Mouse (Mus musculus) lung, adult 18-20 months (tissue): ENCODE data around the gene Zfp444.

Experiments
- DNase-seq, 2 experiments: peaks; one replicate each; pipeline ENCODE4 v3.0.0; 2022; ENCODE audit warnings: mixed read lengths in 2 of 2

Zfp444 gene

DNA sequence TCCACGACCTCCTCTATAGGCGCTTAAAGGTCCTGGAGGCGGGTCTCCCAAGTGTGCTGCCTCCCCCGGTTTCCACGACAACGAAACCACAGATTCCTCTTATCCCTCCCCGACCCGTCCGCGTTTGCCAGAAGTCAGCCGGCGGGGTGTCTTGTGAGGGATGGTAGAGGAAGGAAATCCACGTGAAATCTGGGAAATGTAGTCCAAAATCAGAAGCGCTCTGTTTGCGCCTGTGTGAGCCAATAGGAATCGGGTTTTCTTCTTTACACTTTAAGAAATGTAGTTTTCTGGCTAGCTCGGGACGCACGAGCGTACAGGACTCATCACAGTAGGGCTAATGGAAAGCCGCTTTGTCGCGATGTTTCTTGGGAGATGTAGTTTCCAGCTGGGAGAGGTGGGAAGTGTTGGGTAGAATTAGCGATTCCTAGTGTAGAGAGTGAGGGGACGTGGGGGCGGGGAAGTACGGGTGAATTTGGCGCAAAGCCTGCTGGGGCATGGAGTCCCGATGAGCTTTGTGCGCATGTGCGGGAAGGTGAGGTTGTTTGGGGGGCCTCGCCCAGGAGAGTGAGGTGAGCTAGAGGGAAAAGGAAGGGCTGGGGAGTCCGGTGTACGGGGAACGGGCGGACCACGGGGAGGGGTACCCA, at the start of gene Zfp444:
Zfp444 (plus strand) TSS at position 221 of the 644 bp plus-strand sequence.
- DNase-seq: peak; percentile 99

DNA sequence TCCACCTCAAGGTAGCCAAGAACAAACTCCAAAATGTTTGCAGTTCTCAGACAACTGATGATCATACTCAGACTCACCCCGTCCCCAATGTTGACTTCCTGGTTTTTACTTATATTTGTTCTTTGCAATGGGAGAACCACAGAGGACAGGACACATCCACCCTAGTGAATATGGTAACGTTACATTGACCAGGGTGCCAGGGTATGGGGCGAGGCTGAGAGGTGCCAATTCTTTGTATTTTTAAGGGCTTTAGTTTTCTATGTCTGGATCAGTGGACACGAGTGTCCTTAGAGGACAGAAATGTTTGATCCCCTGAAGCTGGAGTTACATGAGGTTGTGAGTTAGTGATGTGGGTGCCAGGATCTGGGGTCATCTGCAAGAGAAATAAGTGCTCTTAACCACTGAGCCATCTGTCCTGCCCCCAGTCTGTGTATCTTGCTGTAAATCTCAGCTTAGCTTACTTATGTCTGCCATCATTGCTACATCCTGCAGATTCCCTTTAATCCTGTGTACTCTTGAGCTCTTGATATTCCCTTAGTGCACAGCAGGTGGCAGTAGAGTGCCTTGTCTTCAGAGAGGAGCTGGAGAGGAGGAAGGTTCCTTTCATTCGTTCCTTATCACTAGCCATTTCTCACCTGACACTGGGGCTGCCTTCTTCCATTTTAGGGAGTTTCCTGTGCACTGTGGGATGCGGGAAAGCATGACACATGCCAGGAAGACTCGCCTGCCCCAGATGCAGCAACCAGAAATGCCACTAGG, 45.2 kb upstream of the Zfp444 start:
- peak; percentile 79 to 84 for DNase-seq

DNA sequence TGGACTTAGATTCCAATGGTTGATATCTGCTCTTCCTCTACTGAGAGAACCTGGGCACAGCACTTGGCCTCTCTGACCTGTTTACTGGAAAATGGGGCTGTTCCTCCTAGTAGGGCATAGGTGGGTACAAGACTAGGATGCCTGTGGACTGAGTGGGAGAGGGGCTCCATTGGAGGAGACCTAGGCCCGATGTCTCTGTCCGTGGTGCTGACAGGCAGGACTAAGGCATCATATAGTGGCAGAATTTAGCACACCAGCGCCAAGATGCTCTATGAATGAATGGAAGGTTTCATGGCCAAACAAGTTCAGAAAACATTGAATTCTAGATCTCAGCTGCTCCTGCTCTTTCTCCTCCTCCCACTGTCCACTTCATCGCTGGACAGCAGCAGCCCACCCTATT, 41.7 kb upstream of the Zfp444 start:
- no peak for DNase-seq

DNA sequence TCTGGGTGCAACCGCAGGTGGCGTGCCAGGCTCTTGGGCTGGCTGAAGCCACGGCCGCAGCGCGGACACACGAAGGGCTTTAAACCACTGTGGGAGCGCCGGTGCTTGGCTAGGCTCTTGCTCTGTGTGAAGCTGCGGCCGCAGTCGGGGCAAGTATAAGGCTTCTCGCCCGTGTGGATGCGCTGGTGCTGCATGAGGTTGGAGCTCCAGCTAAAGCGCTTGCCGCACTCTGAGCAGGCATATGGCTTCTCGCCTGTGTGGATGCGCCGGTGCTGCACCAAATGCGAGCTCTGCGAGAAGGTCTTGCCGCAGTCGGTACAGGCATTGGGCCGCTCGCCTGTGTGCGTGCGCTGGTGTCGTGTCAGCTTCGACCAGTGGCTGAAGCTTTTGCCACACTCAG, 39.4 kb upstream of the Zfp444 start:
- no peak for DNase-seq

DNA sequence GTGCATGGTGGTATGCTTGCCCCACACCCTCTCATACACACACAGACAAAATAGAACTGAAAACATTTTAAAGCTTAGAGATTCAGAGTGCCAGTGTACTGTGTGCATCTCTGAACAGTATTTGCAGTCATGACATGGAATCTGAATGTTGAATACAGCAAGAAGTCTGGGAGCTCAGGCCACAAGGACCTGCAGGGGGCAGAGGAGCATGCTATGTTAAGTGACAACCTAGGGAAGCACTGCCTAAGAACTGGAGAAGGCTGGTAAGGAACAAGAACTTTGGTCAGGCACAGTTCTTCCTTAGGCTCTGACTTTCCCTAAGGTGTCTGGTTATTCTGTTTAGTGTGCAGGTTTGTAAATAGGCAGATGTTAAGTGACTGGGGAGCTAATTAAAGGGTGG, 35.5 kb upstream of the Zfp444 start:
- no peak for DNase-seq

DNA sequence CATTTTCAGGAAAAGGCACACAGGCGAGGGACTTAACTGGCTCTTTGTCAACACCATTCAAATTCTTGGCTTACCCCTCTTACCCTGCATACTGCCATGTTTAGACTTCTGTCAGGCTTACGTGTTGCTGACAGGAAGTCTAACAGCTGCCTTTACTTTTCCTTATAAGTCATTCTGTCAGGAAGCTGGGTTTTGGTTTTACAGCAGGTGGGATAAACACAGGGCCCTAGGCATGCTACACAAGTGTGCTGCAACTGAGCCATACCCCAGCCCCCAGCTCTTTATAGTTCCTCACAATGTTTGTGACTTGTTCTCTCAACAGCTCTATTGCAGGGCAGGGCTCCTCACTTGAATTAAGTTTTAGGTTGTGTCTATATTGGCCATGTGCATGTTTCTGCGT, 32.7 kb upstream of the Zfp444 start:
- DNase-seq: no peak

DNA sequence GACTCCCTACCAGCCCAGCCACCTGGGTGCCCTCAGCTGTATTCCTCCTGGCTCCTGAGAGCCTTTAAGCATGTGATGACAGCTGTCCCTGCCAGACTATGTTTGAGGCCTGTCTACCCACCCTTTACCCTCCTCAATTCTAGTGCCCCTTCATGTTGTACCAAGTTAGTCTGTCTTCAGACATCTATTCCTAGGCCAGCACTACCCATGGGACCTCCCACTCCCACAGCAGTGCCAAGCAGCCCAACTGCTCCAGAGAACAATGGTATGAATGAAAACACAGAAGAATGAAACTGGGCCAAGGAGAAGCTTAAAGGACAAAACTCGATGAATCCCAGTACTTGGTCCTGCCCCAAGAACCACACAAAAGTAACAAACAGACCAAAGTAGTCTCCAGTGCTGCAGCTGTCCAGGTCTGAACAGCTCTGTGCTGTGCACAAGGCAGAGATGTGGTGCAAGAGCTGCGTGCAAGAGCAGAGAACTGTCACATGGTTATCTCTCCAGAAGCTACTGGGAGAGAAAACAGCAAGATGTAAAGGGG, 28.0 kb upstream of the Zfp444 start:
- DNase-seq: no peak

DNA sequence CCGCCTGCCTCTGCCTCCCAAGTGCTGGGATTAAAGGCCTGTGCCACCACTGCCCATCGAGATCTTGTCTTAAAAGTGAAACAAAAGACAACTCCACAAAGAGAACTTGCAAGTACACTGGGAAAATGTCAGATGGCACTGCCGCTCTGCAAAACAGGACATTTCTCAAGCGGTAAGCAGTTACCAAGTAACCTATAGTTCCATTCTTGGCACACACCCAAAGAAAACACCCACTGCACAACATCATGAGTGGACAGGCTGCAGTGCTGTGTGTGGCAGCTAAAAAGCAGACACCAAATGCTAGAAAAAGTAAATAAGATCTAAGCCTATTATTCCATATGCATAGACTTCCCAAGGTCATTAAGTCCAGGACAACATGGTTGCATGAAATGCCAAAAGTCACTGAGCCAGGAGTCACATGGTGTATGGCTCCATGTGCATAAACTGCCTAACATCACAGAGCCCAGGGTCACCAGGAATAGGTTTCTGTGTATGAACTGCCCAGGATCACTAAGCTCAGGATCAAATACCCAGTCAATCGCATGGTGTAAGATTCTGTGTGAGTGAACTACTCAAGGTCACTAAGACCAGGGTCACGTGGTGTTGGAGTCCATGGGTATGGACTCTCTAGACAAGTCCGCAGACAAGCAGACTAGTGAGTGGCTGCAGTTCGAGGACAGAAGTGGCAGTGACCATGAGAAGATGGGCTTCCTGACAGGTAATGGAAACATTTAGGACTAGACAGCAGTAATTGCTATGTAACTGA, 26.4 kb upstream of the Zfp444 start:
- DNase-seq: no peak

DNA sequence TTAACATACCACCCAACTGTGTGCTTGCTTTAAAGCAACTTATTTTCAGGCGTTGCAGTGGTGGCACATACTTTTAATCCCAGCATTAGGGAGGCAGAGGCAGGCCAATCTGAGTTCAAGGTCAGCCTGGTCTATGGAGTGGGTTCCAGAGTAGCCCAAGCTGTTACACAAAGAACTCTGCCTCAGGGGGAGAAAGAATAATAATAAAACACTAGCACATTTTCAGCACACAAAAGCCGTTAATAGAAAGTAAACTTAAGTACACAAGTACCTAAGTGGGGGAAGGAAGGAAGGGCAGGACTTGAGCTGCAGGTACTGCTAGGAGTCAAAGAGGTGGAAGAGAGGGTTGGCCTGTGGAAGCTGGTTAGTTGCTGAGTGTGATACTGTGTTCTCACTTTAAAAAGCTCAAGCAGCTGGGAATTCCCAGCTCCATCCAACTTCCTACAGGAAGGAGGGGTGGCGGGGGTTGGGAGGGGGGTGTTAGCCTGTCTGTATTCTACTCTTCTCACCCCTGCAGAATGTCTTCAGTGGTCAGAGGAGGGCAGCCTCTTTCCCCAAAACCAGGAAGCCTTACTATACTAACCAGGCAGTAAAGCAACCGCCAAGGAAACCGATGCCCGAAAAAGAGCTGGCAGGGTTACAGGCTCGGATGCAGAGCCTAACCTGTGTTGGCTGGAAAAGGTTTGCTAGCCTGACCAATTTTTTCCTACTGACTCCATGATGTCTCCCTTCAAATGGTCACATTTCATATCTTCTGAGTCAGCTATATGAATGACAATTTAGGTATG, 25.6 kb upstream of the Zfp444 start:
- DNase-seq: no peak

DNA sequence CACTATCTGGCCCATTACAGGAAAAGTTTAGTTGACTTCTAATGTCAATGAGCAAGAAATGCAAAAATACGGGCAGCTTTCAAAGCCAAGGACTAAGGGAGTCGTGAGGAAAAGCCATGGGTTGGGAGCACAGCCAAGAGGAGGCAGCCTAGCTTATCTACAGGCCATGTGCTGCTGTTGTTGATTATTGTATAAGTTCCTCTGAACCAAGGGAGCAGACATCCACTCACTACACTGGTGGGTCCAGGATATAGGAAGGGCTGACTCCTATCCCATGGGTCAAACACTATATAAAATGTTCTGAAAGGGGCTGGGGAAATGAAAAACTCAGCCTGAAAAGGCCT, 25.1 kb upstream of the Zfp444 start:
- no peak for DNase-seq

DNA sequence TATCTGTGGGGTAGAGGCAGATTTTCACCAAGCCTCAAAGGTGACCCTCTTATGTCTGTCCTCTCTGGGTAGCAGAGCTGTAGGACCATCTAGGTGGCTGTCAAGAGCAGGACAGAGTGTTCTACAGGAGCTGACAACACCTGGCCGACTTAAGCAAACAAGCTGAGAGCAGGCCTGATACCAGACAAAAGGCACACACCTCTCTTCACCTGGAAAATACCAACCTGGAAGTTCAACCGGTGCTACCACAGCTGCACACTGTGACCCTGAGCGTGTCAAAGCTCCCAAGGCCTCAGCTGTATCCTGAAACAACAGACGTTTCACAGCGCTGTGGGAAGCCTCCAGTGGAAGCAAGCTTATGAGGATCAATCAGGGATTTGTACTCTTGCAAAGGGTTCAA, 24.3 kb upstream of the Zfp444 start:
- DNase-seq: peak; percentile 61 to 74

DNA sequence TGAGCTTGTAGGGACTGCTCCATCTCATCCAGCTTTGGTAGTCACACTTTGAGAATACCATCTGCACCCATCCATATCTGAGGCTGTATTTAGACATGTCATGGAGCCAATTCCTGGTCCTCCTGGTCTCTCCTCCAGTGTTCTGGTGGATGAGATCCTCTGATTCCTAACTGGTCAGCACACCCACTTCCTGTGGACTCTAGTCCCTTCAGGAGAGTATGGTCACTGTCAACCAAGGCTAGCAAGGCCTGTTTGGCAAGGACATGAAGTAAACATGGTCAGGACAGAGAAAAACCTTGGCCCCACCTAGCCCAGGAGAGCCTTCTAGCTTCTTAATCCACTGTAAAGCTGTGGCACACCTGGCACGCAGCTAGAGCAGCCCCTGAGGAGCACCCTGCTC, 20.8 kb upstream of the Zfp444 start:
- DNase-seq: no peak

DNA sequence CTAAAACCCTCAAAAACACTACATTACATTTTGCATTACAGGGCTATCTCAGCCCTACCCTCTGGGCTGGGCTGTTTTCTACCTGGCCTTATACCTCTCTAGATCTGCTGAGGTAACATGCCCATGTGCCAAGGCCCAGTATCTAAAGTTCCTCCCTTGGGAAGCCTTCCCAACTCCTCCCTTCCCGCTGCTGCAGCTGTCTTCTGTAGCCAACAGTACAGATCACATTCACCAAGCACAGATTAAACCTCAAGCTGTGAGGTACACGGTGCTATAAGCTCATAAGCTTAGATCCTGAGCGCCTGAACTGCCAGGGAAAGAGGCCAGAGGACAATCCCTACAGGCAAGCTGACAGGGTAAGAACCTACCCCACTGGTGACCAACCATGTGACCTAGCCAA, 20.0 kb upstream of the Zfp444 start:
- DNase-seq: no peak

DNA sequence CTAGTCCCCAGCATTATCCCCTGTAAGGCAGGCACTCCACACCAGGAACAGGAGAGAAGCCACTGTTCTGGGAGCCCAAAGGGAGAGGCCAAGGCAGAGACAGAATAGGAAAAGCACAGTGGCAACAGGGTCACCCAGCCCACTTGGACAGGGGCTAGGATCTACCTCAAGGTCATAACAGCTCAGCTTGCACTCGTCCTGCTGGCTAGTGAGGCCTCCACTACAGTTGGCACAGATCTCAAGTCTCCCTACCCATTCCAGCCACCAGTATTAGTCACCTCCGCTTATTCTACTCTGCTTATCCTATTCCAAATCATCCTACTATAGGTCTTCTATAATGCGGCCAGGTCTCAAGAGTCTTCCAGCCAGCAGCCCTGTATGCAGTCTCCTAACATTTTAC, 18.9 kb upstream of the Zfp444 start:
- no peak for DNase-seq

DNA sequence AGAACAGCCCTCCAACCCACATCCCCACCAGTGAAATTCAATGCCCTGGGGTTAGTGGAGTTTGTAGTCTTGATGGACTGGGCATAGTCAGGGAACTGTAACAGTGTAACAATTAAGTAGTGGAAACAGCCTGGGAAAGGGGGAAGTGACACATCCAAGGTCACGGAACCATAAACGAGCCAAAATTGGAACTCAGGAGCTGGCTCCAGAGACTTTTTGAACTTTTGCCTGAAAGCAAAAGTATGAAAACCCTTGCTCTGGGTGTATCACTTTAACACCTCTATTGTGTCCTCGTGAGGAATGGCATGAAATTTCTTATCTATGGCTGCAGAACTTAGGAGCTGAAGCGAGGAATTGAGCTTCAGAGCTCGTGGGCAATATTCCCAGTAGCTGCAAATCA, 17.9 kb upstream of the Zfp444 start:
- DNase-seq: no peak

DNA sequence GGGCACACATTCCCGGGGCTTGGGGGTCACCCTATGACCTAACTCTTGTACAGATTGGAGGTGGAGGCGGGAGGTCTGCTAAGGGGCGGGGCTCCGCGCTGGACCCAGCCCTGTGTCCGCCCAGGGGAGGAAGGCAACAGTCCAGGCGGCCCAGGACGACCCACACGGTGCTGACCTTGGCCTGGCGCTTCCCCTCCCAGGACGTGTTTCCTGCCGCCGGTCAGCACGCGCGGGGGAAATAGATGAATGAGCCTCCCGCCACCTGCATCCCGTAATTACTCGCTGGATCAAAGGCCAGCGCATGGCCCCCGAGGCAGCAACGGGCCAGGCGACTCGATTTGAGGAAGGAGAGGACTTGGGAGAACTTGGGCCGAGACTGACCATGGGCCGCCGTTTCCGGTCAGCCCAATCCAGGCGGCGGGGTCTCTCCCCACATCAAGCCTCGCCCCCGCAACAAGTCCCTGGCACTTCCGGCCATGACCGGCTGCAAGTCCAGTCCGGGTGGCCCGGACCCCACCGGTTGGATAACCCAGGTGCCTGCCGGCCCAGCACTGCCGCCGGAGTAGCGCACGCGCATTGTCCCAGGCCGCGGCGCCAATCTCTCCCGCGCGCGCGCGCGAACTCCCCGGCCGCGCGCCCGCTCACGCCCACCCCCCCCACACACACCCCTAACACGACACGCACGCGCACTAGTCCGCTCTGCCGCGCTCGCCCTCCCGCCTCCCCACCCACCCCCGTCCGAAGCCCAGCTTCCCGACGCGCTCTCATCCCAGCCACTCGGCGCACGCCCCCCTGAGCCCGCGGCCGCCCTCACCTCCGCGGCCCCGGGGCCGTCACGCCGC, 16.8 kb upstream of the Zfp444 start:
- peak; percentile 80 to 84 for DNase-seq

DNA sequence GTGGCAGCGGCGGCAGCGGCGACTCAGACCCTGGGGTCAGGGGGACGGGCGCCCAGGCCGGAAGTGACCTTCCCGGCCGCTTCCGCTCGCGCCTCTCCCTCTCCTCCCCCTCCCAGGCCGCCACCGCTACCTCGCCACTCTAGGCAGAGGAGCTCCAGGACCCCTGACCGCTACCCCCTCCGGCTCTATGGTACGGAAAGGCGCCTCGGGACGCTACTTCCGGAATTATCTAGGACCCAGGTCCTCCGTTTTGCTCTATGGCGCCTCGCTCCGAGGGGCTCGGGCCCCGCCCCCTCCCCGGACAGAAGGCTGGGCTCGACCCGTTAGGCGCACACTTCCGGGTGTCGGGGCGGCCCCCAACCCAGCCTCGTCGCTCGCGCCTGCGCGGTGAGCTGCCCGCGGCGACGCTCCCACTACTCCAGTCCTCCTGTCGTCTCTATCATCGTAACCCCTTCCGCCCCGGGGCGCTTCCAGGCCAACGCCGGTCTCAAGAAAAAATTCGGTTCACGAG, 16.1 kb upstream of the Zfp444 start, which contains the start of gene Zfp787:
Zfp787 (minus strand) TSS at position 97 of the 511 bp plus-strand sequence.
- peak; percentile 95 to 96 for DNase-seq

DNA sequence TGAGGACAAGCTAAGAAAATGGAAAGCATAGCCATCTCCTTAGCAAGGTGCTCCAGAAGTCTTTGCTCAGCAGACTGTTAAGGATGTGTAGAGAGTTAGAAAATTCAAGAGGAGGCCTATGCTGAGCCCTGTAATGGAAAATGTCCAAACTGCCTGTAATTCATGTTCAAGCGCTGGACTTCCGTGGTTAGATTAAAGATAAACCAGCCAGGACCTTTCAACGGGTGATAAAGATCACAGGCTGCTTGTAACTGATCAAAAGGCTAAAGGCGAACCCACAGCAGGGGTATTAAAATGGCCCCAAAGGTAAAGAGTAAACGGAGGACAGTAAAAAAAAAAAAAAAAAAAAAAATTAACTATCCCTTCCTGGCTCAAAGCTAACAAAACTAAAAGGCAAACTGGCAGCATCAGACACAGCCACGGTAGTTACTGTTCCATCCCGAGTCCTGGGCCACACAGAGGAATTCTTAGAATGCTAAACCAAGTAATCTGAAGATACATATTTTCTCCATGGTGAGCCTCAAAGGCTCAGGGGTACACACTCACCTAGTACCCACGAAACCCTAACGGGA, 15.0 kb upstream of the Zfp444 start:
- DNase-seq: no peak

DNA sequence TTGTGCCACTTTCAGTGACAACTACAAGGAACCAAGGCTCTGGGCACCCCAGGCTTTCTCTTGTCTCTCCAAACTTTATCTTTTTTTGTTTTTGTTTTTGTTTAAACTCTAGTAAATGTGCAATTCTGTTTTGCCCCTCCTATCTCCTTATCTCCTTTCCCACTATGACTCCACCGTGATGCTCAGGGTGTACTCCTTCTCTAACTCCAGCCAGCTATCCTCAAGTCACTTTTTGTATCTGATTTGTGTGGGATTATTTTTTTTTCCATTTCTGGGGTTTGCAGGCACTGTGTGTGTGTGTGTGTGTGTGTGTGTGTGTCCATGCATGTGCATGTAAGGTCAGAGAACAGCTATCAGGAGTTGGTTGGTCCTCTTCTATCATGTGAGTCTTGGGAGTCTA, 14.5 kb upstream of the Zfp444 start:
- DNase-seq: no peak

DNA sequence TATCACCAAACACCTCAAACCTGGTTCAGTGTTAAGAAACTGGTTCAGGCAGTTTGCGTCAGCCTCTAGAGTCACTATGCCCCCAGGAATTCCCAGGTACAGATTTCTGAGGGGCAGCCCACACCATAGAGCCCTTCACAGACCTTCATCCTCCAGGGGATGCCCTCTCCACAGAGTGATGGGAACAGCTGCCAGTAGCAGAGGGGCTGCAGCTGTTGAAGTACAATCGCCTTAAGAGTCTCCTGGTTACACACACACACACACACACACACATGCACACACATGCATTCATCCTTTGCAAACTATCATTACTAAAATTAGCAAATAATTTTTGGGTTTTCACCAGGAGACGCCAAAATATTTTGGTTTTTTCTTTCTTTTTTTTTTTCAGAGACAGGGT, 12.4 kb upstream of the Zfp444 start:
- DNase-seq: no peak

DNA sequence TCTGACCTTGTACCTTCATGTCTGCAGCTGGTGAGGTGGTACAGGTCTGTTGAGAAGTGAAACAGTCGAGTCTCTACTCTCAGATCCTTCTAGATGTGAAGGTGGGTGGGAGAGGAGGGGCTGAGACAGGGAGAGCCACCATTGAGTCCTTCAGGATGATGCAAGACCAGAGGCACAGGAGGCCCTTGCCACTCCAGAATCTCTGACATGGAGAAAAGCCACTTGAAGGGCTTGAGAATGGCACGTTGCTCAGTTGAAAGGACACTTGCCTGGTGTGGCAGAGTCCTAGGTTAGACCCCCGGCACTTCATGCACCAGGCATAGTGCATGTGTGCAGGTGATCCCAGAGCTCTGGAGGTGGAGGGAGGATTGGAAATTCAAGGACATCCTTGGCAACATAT, 10.5 kb upstream of the Zfp444 start:
- DNase-seq: peak; percentile 39 to 62
